Mouse (Mus musculus) olfactory bulb, adult 2 months (tissue): ENCODE measurements at regions not wholly inside any gene's neighbourhood (a gene's known extent, or its start where the extent isn't known, plus 50 kb on each side); places are given as distances from the start of the nearest gene placed in this dataset.

ENCODE experiments used
- H3K27ac ChIP-seq: fragments of 200-500 bp; 2 replicates; pipeline ENCODE4 v1.5.1; 2012; ENCODE audit warnings: low read depth, low read length; ENCODE audit not compliant: insufficient read depth
- H3K4me1 ChIP-seq: fragments of 200-500 bp; 2 replicates; pipeline ENCODE4 v1.6.1; 2012; ENCODE audit warnings: low read length; ENCODE audit not compliant: control insufficient read depth, insufficient read depth
- H3K4me3 ChIP-seq: fragments of 200-500 bp; 2 replicates; pipeline ENCODE4 v1.5.1; 2012; ENCODE audit warnings: mild to moderate bottlenecking, low read depth, low read length, moderate library complexity; ENCODE audit not compliant: insufficient read depth
- CTCF ChIP-seq: fragments of 200-500 bp; IDR thresholded peaks from 2 replicates; pipeline ENCODE4 v1.5.1; 2012; ENCODE audit warnings: low read depth, mild to moderate bottlenecking, low read length, moderate library complexity; ENCODE audit not compliant: insufficient read depth
- POLR2A ChIP-seq: fragments of 200-500 bp; IDR thresholded peaks from 2 replicates; pipeline ENCODE4 v1.6.1; 2012; ENCODE audit warnings: mild to moderate bottlenecking, low read depth, low read length, moderate library complexity; ENCODE audit not compliant: insufficient read depth
- WGBS: fragments of 180-500 bp; shearing (Covaris S2); methylation state at CpG from one replicate; pipeline ENCODE4 v1.1.7; 2018; 5-methylcytosine and 5-hydroxymethylcytosine counted together

DNA sequence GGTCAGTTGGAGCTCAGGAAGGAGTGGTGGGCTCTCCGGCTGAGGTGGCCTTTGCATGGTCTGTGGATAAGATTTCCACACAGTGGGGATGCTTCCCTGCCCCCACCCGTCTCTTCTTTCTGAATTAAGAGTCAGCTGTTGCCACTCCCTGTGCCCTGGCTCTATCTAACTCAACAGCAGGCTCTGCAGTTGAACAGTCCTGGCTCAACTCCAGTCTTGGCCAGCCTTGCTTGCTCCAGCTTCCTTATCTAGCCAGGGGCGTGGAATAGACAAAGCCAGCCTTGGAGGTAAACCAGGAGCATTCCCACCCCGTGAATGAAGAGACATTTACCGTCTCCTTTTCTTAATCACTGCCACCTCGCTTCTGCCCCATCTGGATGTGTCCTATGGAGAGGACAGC lies 89.7 kb downstream of the Mn1 start:
- WGBS: 66% methylated on average over 6 of the region's 6 CpGs
- no peak overlapping the region for H3K4me3 ChIP-seq

DNA sequence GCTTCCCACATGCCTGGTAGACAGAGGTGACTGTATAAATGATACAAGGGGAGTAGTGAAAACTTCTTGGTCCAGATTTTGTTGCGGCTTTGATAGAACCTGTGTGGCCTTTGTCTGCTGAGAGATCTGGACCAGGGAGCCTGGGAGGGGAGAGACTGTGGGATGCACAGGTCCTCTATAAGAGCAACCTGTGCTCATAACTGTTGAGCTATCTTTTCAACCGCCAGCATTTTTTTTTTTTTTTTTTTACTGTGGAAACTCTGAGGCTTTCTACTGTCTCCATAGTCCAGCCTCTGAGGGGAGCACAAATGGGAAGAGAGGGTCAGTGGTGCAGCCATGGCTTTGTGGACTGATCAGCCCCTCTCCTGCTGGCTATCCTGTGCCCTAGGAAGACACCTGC lies 90.2 kb downstream of the Mn1 start:
- TF ChIP-seq POLR2A: no peak
- H3K27ac ChIP-seq: no peak overlapping the region
- peaks cover 26% of the 10 kb centered on the region for H3K4me1 ChIP-seq
- 97% methylated on average over 2 of the region's 2 CpGs for WGBS
- no peak overlapping the region for H3K4me3 ChIP-seq

More for the DNA sequence above, 89.7 kb downstream of the Mn1 start:
- Histone ChIP-seq H3K27ac (no peak overlapping the region), H3K4me1 (peaks cover 21% of the 10 kb centered on the region)
- no peak for TF ChIP-seq CTCF
- no peak for TF ChIP-seq POLR2A

DNA sequence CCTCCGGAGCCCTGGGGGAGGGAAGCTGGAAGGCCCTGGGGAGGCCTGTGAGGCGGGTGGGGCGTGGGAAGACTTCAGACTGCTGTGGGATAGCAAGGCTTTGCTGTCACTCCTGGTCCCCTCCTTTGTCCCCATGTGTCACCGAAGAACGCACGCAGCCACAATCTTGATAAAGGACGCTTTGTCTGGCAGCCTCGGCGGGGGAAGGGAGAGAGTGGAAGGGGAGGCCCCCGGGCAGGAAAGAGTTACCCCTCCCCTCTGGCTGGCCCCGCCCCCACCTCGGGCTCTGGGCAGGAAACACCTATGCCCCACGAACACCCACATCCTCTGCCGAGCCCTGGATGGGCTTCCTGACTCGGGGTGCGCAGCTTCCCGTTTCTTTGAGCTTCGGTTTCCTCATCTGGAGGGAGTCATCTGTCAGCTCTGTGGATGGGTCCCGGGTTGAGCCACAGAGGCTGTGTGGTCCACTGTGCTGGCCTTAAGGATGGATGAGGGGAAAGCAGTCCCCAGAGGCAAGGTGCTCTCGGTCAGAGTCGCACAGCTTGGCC lies 91.9 kb downstream of the Mn1 start:
- 14% methylated on average over 21 of the region's 21 CpGs for WGBS
- H3K27ac ChIP-seq: no peak overlapping the region
- no peak for TF ChIP-seq CTCF
- TF ChIP-seq POLR2A: no peak
- no peak overlapping the region for H3K4me3 ChIP-seq
- H3K4me1 ChIP-seq: peaks cover 41% of the 10 kb centered on the region

DNA sequence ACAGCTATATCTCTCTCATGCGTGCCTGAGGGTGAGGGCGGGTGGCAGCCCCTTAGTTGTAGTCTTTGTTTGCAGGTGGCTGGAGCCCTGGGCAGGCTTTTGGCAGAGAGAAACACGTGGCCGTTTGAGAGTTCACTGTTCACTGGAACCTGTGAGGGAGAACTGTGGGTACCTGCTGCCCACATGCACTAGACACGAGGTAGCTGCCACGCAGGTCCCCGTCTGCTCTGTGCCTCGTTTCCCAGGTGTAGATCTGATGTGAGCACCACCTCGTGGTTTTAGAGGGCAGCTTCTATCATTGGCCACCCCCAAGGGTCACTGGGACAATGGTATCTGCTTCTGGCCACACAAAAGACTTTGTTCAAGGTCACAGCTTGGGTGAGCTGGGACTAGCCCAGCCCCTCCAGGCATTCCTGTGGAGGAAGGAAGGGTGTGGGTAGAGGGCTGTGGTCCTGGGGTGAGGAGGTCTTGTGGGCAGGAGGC lies 92.5 kb downstream of the Mn1 start:
- TF ChIP-seq CTCF (no peak), POLR2A (no peak)
- peaks cover 45% of the 10 kb centered on the region for H3K4me1 ChIP-seq
- no peak overlapping the region for H3K4me3 ChIP-seq
- H3K27ac ChIP-seq: no peak overlapping the region
- WGBS: 37% methylated on average over 9 of the region's 9 CpGs

DNA sequence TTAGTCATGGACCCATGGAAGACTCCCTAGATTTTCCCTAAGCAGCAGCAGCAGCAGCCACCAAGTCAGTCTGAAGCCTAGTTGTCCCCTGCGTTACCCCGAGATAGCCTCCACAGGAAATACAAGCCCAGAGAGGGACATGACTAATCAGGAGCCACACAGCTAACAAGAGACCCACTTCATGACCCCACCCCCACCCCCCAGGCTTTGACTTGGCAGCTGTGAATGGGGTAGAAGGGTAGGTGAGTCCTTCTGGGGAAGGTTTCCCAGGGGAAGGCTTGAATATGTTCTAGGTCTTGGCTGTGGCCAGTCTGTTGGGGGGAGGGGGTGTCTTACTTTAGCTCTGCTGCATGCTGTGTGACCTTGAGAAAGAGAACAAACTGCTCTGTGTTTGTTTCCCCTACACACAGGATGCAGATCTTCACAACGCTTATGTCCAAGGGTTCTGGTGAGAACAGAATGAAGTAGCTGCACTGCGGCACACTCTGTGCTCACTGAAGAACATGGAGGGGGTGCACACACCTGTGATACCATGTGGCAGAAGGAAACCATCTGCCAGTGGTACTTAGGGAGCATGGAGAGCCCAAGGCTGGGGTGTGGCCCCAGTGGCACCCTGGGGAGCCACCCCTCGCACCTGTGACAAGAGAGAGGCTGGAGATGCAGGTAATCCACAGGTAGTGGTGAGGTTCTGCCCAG lies 93.2 kb downstream of the Mn1 start:
- TF ChIP-seq POLR2A: no peak
- TF ChIP-seq CTCF: no peak
- H3K4me1 ChIP-seq: peaks cover 45% of the 10 kb centered on the region
- WGBS: 82% methylated on average over 5 of the region's 5 CpGs
- no peak overlapping the region for H3K4me3 ChIP-seq
- H3K27ac ChIP-seq: no peak overlapping the region

DNA sequence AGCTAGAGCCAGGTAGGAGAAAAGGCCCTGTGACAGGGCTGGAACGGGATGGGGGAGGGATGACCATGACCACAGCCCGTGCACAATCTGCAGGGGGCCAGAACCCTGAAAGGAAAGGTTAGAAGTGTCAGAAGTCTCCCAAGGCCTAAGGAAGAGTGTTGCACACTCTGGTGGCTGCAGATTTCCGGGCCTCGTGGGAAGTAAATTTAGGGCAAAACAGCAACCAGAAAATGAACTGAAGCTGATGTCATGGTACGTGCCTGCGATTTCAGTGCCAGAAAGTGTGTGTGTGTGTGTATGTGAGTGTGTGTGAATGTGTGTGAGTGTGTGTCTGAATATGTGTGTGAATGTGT lies 93.7 kb downstream of the Mn1 start:
- TF ChIP-seq POLR2A (no peak), CTCF (no peak)
- Histone ChIP-seq H3K4me1 (peaks cover 45% of the 10 kb centered on the region), H3K27ac (no peak overlapping the region), H3K4me3 (no peak overlapping the region)
- WGBS: 74% methylated on average over 6 of the region's 6 CpGs

DNA sequence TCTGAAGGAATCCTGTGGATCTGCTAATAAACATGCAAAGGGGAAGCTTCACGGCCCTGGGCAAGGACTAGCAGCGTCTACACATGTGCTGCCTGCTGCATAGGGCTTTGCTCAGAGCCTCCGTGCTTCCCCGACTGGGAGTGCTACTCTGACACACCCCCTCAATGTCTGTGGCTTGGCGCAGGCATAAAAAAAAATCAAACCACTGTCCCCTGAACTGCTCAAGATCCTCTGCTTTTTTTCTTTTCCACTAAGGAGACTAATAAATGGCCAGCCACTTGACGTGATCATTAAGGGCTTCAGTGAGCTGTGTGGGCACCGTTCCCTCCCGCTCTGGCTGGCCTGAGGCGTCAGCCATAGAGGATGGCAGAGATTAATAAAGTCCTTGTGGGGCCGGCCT lies 94.8 kb downstream of the Mn1 start:
- Histone ChIP-seq H3K4me1 (peaks cover 39% of the 10 kb centered on the region), H3K27ac (no peak overlapping the region), H3K4me3 (no peak overlapping the region)
- TF ChIP-seq POLR2A: no peak
- WGBS: 13% methylated on average over 10 of the region's 10 CpGs

DNA sequence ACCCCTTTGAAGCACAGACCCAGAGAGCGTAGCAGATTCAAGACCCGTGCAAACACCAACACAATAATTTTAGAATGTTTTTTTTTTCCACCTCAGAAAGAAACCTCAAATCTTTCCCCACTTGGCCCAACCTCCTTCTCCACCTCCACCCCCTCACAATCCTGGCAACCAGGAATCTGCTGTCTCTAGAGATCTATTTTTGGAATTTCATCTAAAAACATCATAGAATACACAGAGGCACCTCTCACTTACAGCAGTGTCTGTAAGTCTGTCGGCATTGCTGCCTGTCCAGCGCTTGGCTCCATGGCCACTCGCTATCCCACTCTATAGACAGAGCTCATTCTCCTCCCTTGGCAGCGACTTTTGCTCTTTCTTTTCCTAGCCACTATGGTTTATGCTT lies 96.8 kb downstream of the Mn1 start:
- WGBS: 48% methylated on average over 6 of the region's 6 CpGs
- no peak for TF ChIP-seq CTCF
- no peak for TF ChIP-seq POLR2A
- no peak overlapping the region for H3K4me3 ChIP-seq
- H3K4me1 ChIP-seq: peaks cover 36% of the 10 kb centered on the region
- no peak overlapping the region for H3K27ac ChIP-seq

DNA sequence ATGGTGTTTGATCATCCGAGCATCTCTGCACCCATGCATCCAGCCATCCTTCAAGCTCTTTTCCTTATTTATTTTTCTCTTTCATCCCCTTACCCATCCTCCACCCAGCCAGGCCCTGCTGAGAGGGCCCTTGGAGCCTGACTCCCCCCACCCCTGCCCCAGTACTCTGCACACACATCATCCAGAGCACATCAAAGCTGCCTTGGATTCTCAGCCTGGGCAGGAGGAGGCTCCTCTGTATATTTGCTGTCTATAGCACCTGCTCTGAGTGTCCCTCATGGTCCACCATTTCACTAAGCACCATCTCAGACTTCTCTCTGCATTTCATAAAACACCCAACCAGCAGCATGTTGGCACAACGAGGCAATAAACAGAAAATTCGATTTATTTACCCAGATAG lies 101.9 kb downstream of the Mn1 start:
- H3K27ac ChIP-seq: no peak overlapping the region
- no peak for TF ChIP-seq POLR2A
- TF ChIP-seq CTCF: no peak

More for the DNA sequence above, 101.9 kb downstream of the Mn1 start:
- WGBS: 58% methylated on average over 3 of the region's 3 CpGs
- H3K4me1 ChIP-seq: peaks cover 12% of the 10 kb centered on the region
- no peak overlapping the region for H3K4me3 ChIP-seq
